Mouse (Mus musculus) liver, embryonic 14.5 days (tissue): ENCODE data around the gene Pole4. TPM values are rescaled to one million over a fixed set of nuclear protein-coding genes. Genes with fewer than 3 reads are reported as not detected.
A peak's percentile ranks its signal among the peaks of the same experiment; 100 is the strongest.

Source experiments
- ATAC-seq: fragments of 200-750 bp; cut with Nextera tagmentation; 2 replicates; pipeline ENCODE4 v1.8.0; 2017; ENCODE audit warnings: moderate number of reproducible peaks, mild to moderate bottlenecking, moderate library complexity; ENCODE audit not compliant: insufficient read depth
- DNase-seq, 3 experiments: peaks; one replicate each; pipeline ENCODE4 v3.0.0-alpha.2; 2012 to 2013; ENCODE audit warnings: low read depth in 3 of 3, low spot score in 3 of 3
- H3K27ac ChIP-seq: fragments of 300-500 bp; sonication (generic); 2 replicates; pipeline ENCODE4 v1.5.1; 2014; ENCODE audit warnings: moderate library complexity, mild to moderate bottlenecking, control low read depth, inconsistent platforms
- H3K27me3 ChIP-seq: fragments of 300-500 bp; sonication (generic); 2 replicates; pipeline ENCODE4 v1.6.1; 2014; ENCODE audit warnings: mild to moderate bottlenecking, low read length, moderate library complexity; ENCODE audit not compliant: control insufficient read depth, insufficient read depth
- H3K36me3 ChIP-seq: fragments of 300-500 bp; sonication (generic); replicated peaks from 2 replicates; pipeline ENCODE4 v1.6.1; 2014; ENCODE audit warnings: low read depth; ENCODE audit not compliant: control insufficient read depth, insufficient read depth
- H3K4me1 ChIP-seq, 2 experiments: fragments of 200-500 bp in 1 of 2; fragments of 300-500 bp in 1 of 2; sonication (generic) in 1 of 2; replicated peaks; 2 replicates each; pipeline ENCODE4 v1.6.1; 2012 to 2014; ENCODE audit warnings: antibody characterized with exemption in 1 of 2, inconsistent platforms in 1 of 2, low read length in 1 of 2; ENCODE audit not compliant: control insufficient read depth in 2 of 2, insufficient read depth in 2 of 2
- H3K4me2 ChIP-seq: fragments of 300-500 bp; sonication (generic); 2 replicates; pipeline ENCODE4 v1.6.1; 2014; ENCODE audit warnings: low read depth, mild to moderate bottlenecking, control low read depth, moderate library complexity
- H3K4me3 ChIP-seq, 2 experiments: fragments of 200-500 bp in 1 of 2; fragments of 300-500 bp in 1 of 2; sonication (generic) in 1 of 2; 2 replicates each; pipeline ENCODE4 v1.5.1; 2012 to 2014; ENCODE audit warnings: low read depth in 2 of 2, low read length in 2 of 2, mild to moderate bottlenecking in 2 of 2, control low read depth in 1 of 2, inconsistent platforms in 1 of 2, moderate library complexity in 1 of 2; ENCODE audit not compliant: insufficient read depth in 1 of 2
- H3K9ac ChIP-seq: fragments of 300-500 bp; sonication (generic); replicated peaks from 2 replicates; pipeline ENCODE4 v1.6.1; 2014; ENCODE audit warnings: mild to moderate bottlenecking, control low read depth, moderate library complexity
- H3K9me3 ChIP-seq: fragments of 300-500 bp; sonication (generic); 2 replicates; pipeline ENCODE4 v1.6.1; 2016; ENCODE audit warnings: low read length, mixed read lengths; ENCODE audit not compliant: control insufficient read depth
- CTCF ChIP-seq: IDR thresholded peaks from 2 replicates; pipeline ENCODE4 v1.5.1; 2016; ENCODE audit warnings: antibody characterized with exemption, low read depth, control low read depth
- EP300 ChIP-seq: IDR thresholded peaks from 2 replicates; pipeline ENCODE4 v1.6.1; 2016; ENCODE audit warnings: antibody characterized with exemption, low read depth
- WGBS: fragments of 180-500 bp; shearing (Covaris S2); extraction: QIAGEN DNeasy Blood & Tissue Kit; methylation state at CpG from one replicate; pipeline ENCODE4 v1.1.7; 2014; ENCODE audit not compliant: insufficient replicate concordance; 5-methylcytosine and 5-hydroxymethylcytosine counted together
- polyA plus RNA-seq, 2 experiments: library from polyadenylated mRNA; depleted of rRNA in 1 of 2; stranded (reverse) in 1 of 2; unstranded in 1 of 2; fragments of >200 nt; fragmentation: Nextera tagmentation in 1 of 2; extraction: Ambion mirVana in 1 of 2; gene quantifications; 2 replicates each; pipeline versions ENCODE4 v1.2.1 to v1.2.3; 2012 to 2014

Gene Pole4
- polyA plus RNA-seq, 2 experiments: 15.3 to 53.5 TPM

DNA sequence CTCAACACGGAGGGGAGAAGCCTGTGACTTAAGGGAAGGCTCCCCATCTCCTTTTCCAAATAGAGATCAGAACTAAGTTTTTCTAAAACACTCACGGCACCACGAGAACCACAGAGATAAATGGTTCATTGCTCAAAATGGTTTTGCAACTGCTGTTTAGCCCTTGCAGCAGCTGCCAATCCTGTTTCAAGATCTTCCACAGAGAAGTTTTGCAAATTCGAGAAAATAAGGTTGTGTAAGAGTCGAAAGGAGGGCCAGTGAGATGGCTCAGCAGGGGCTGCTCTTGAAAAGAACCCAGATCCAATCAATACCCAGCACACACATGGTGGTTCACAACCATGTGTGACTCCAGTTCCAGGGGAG lies 36.3 kb upstream of the Pole4 start:
- Histone ChIP-seq H3K27ac (no peak overlapping the region), H3K4me2 (no peak overlapping the region), H3K4me3 (no peak overlapping the region), H3K9me3 (no peaks in the 10 kb centered on the region), H3K36me3 (no peaks in the 10 kb centered on the region), H3K9ac (no peak overlapping the region), H3K27me3 (no peaks in the 10 kb centered on the region), H3K4me1 (no peaks in the 10 kb centered on the region; a peak in 1 of 4 replicates)
- TF ChIP-seq CTCF: no peak
- TF ChIP-seq EP300: no peak
- ATAC-seq: no peak
- 50% methylated on average over 5 of the region's 5 CpGs for WGBS
- no peak for DNase-seq

DNA sequence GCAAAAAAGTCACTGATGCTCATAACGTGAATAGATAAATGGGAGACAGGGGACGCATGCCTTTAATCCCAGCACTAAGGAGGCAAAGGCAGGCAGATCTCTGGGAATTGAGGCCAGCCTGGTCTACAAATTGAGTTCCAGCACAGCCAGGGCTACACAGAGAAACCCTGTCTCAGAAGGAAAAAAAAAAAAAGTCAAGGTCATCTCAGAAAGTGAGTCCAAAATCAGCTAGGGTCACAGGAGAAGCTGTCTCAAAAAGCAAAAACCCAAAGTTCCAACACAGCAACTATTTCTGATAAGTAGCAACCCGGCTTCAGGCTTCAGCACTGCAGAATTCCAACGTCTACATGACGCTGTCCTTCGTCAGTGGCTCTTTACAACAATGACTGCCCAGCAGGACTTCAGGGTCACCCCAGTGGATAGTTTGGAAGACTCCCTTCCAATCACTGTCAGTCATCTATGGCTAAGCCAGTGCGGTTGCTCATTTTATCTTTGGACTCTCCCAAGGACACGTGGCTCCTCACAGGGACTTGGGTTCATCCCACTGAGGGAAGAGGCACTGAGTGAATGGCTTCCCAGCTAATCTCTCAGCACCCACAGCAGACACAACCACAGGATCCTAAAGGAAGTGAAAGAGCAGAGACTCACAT lies 35.8 kb upstream of the Pole4 start:
- TF ChIP-seq EP300 (no peak), CTCF (no peak)
- DNase-seq: no peak
- no peaks in the 10 kb centered on the region for H3K9me3 ChIP-seq
- 71% methylated on average over 8 of the region's 8 CpGs for WGBS
- H3K4me1 ChIP-seq: no peaks in the 10 kb centered on the region; a peak in 1 of 4 replicates
- H3K27ac ChIP-seq: no peak overlapping the region
- no peak overlapping the region for H3K4me3 ChIP-seq
- H3K4me2 ChIP-seq: no peak overlapping the region
- H3K36me3 ChIP-seq: no peaks in the 10 kb centered on the region
- no peak overlapping the region for H3K9ac ChIP-seq
- no peaks in the 10 kb centered on the region for H3K27me3 ChIP-seq
- no peak for ATAC-seq

DNA sequence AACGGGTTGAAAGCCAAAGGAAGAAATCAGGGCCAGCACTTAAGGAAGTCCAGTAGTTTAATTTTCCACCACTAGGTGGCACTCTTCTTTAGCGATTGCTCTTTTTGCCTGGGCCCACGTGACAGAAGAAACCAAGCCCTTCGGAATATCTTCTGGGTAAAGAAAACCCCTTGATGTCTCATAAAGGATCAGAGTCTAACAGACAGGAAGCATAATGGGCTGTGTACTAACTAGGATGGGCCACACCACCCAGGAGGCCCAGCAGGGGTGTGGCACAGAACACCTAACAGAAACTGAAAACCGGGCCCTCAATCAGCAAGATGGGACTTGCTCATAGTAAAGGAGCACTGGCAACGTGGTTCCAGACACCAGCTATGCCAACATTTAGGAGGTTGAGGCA lies 35.1 kb upstream of the Pole4 start:
- DNase-seq: peak; percentile 28 to 61 (median 48)
- 20% methylated on average over 6 of the region's 6 CpGs for WGBS
- H3K36me3 ChIP-seq: no peaks in the 10 kb centered on the region

DNA sequence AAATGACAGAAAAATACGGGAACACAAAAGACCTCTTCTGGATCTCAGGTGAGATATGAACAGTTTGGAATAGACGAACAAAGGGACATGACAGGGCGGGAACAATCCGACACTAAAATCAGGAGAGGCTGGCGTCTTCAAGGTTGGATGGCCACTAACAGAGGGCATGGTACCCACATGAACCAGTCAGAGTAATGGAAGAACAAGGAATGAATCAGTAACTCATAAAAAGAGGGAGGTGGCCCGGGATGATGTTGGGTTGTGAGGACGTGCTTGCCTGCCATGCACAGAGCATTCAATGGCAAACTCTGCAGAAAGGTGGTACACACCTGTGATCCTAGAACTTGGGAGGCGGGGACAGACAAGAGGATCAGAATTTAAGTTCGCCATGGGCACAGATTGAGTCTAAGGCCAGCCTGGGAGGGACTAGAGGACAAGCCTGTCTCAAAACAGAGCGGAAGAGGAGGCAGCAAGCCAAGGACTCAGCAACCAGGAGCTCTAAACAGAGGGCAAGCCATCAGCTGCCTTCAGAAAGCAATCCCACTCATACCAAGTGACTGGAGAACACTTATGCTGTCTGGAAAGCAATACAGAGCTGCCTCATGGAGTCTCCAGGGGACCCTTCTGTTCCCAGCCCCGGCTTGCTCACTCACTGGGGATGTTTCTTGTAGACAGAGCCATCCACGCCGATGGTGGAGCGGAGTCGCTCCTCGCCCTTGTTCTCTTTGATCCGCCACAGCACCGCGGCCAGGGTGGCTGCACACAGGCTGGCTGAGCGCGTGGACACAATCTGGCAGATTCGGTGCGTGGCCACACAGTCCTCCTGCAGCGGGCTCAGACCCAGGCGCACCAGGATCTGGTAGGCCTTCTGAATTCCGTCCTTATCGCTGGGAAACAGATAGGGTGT lies 32.7 kb upstream of the Pole4 start:
- no peak overlapping the region for H3K27ac ChIP-seq
- no peak overlapping the region for H3K4me3 ChIP-seq
- ATAC-seq (no peak), DNase-seq (no peak)
- H3K9me3 ChIP-seq: no peaks in the 10 kb centered on the region
- H3K4me1 ChIP-seq: no peaks in the 10 kb centered on the region; a peak in 1 of 4 replicates
- no peak for TF ChIP-seq EP300
- no peak for TF ChIP-seq CTCF
- 80% methylated on average over 27 of the region's 27 CpGs for WGBS
- H3K36me3 ChIP-seq: no peaks in the 10 kb centered on the region
- no peak overlapping the region for H3K4me2 ChIP-seq
- H3K9ac ChIP-seq: no peak overlapping the region
- no peaks in the 10 kb centered on the region for H3K27me3 ChIP-seq

More for the DNA sequence above, 35.1 kb upstream of the Pole4 start:
- 0 out of 2 replicates have a peak, but pooled peaks have one; percentile 15 for ATAC-seq
- H3K4me2 ChIP-seq: peak overlapping the region; percentile 36
- H3K27ac ChIP-seq: no peak overlapping the region
- no peak overlapping the region for H3K4me3 ChIP-seq
- H3K4me1 ChIP-seq: no peaks in the 10 kb centered on the region; a peak in 1 of 4 replicates
- H3K9ac ChIP-seq: 0 out of 2 replicates have a peak overlapping the region, but pooled peaks have one; percentile 6
- no peaks in the 10 kb centered on the region for H3K27me3 ChIP-seq
- TF ChIP-seq EP300 (no peak), CTCF (peak; percentile 80)
- H3K9me3 ChIP-seq: no peaks in the 10 kb centered on the region
